Mouse (Mus musculus): Measurements from ENCODE around the gene Catsper4. TPM values are rescaled to one million over a fixed set of nuclear protein-coding genes. Genes with fewer than 3 reads are reported as not detected.
A peak's percentile ranks its signal among the peaks of the same experiment; 100 is the strongest.
"Not testable (repeated sequence)": the region's sequence is repeated elsewhere in the genome, so short reads cannot be mapped to it uniquely, and the experiment has no call there.

Catsper4 gene
- 0.09 TPM in 1 of 2 replicates, not detected in the other for polyA plus RNA-seq (2015; fragmentation: Nextera tagmentation; extraction: Ambion mirVana)

DNA sequence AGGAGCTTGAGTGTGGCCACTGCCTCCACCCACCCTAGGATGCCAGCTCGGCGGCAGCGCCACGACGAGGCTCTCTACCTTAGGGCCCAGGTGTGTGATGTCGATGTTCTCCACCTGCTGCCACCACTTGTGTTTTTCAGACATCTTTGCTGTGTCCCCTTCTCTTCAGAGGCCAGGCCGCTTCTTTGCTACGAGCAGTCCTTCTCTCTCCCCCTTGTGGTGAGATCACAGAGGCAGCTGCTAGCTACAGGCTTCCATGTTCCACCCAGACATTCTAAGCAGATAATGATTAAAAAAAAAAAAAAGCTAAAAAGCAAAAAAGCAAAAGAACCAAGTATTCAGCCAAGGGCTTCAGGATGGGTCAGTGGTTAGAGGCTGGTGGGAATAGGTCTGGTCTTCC lies at the start of gene Catsper4:
TSS of gene Catsper4 (minus strand) at position 190 of the 400 bp plus-strand sequence.
- no peak for ATAC-seq (replicated peaks; ENCODE audit: insufficient number of reproducible peaks, insufficient read depth, low FRiP score, low read depth)
- no peak within 1 kb of the TSS for H3K9ac ChIP-seq
- H3K9me3 ChIP-seq (replicated peaks) = no peaks in the 10 kb centered on the region
- no peak within 1 kb of the TSS for H3K4me2 ChIP-seq
- WGBS = 64% methylated on average over 8 of the region's 8 CpGs
- no peaks in the 10 kb centered on the region for H3K4me1 ChIP-seq (replicated peaks)
- no peaks in the 10 kb centered on the region for H3K36me3 ChIP-seq
- no peak within 1 kb of the TSS for H3K4me3 ChIP-seq
- H3K27me3 ChIP-seq = 0 out of 2 replicates have a peak, but pooled peaks cover 2% of the 10 kb centered on the region
- H3K27ac ChIP-seq = no peak within 1 kb of the TSS

DNA sequence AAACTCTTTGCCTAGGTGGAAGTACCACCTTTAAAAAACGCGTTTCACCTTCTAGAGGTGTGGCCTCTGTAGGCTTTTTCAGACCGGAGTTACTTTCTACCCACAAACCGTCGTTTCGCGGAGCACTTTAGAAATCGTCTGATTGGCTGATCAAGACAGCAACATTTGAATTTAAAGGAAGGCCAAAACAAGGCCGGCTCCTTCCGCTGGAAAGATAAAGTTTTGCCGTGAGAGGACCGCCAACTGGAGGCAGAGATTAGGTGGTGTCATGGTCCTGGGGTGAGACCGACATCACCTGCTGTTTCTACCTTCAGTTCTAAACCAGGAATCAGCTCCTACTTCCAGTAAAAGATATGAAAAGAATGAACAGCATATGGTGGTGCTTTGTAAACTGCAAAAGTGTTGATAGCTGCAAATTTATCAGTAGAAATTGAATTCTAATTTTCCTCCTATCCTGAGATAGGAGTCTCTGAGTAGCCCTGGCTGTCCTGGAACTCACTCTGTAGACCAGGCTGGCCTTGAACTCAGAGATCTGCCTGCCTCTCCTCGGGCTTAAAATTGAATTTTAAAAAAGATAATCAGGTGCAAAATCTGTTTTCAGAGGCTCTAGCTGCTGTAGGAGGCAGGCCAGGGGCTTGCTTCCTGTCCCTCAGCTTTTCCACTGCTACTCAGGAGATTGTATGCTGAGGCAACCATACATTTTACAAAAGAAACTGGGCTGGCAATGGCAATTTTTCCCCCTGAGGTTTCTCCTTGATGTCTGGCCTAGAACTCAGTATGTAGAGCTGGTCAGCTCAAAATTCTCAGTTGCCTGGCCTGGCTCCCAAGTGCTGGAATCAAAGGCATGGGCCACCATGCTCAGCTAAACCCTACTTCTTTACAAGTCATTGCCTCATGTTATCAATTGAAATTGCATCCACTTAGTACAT lies 46.5 kb upstream of the Catsper4 start:
- 2% methylated on average over 14 of the region's 14 CpGs for WGBS
- Histone ChIP-seq H3K4me2 (peak overlapping the region; percentile 53), H3K36me3 (peaks cover 18% of the 10 kb centered on the region; the same call in 1 of the 2 replicates), H3K4me3 (peak overlapping the region; percentile 32), H3K4me1 (replicated peaks) (peaks cover 10% of the 10 kb centered on the region; the same call in 1 of the 2 replicates), H3K27me3 (no peaks in the 10 kb centered on the region), H3K27ac (peak overlapping the region; percentile 15; the same call in 1 of the 2 replicates), H3K9ac (peak overlapping the region; percentile 29; the same call in 1 of the 2 replicates), H3K9me3 (replicated peaks) (no peaks in the 10 kb centered on the region)
- 0 out of 2 replicates have a peak, but pooled peaks have one; percentile 31 for ATAC-seq (replicated peaks; ENCODE audit: insufficient number of reproducible peaks, insufficient read depth, low FRiP score, low read depth)

DNA sequence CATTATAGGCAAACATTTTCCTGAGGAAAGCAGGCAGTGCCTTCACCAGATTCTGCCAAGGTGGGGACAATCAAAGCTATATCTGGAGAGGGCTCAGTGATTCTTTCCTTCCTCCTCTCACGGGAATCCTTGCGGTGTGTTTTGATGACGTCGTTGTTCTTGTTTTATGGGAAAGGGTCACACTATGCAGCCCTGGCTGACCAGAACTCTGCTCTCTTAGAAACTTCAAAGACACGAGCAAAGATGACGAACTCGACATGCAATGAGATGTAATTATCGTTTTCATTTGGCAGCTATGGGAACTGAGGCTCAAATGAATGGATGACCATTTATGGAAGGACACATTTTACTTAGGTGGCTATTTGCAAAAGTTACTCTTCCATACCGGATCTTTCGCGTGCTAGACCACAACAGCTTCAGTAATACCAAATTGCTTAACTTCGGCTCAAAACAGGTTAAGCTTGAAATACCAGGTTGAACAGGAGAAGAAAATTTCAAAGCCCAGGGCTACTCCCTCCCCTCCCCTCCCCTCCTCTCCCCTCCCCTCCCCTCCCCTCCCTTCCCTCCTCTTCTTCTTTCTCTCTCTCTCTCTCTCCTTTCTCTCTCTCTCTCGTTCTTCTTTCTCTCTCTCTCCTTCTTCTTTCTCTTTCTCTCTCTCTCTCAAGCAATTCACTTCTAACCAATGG lies 45.7 kb upstream of the Catsper4 start:
- peak overlapping the region; percentile 32 for H3K4me3 ChIP-seq
- H3K9me3 ChIP-seq (replicated peaks) = no peaks in the 10 kb centered on the region
- no peak overlapping the region for H3K27ac ChIP-seq
- WGBS = 18% methylated on average over 12 of the region's 13 CpGs
- H3K36me3 ChIP-seq = peaks cover 11% of the 10 kb centered on the region; the same call in 1 of the 2 replicates
- H3K27me3 ChIP-seq = no peaks in the 10 kb centered on the region
- peak overlapping the region; percentile 0; the same call in 1 of the 2 replicates for H3K9ac ChIP-seq
- peak overlapping the region; percentile 53 for H3K4me2 ChIP-seq
- peaks cover 10% of the 10 kb centered on the region; the same call in 1 of the 2 replicates for H3K4me1 ChIP-seq (replicated peaks)
- no peak for ATAC-seq (replicated peaks; ENCODE audit: insufficient number of reproducible peaks, insufficient read depth, low FRiP score, low read depth)

DNA sequence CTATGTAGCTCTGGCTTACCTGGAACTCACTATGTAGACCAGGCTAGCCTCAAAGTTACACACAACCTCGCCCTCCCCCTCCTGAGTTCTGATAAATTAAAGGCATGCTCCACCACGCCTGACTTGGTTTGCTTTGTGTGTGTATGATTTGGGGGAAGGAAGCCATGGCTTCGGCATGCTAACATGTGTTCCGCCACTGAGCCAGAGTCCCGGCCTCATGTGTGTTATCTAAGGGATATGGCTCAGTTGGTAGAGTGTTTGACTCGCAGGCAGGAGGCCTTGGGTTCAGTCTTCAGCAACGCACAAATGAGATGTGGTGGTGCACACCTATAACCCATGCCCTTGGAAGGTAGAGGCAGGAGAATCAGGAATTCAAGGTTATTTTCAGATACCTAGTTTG lies 44.8 kb upstream of the Catsper4 start:
- Histone ChIP-seq H3K9me3 (replicated peaks) (no peaks in the 10 kb centered on the region), H3K27me3 (no peaks in the 10 kb centered on the region), H3K4me1 (replicated peaks) (peaks cover 10% of the 10 kb centered on the region; the same call in 1 of the 2 replicates), H3K36me3 (peaks cover 5% of the 10 kb centered on the region; the same call in 1 of the 2 replicates), H3K4me3 (no peak overlapping the region), H3K27ac (no peak overlapping the region), H3K4me2 (no peak overlapping the region), H3K9ac (no peak overlapping the region)
- 84% methylated on average over 7 of the region's 7 CpGs for WGBS
- no peak for ATAC-seq (replicated peaks; ENCODE audit: insufficient number of reproducible peaks, insufficient read depth, low FRiP score, low read depth)

DNA sequence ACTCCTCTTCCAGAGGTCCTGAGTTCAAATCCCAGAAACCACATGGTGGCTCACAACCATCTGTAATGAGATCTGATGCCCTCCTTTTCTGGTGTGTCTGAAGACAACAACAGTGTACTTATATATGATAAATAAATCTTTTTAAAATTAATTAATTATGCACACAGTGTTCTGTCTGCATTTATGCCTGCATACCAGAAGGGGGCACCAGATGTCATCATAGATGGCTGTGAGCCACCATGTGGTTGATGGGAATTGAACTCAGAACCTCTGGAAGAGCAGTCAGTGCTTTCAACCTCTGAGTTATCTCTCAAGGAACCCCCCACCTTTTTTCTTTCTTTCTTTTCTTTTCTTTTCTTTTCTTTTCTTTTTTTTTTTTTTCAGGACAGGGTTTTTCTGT lies 42.4 kb upstream of the Catsper4 start:
- H3K9me3 ChIP-seq (replicated peaks); H3K27me3 ChIP-seq; H3K4me2 ChIP-seq; ATAC-seq (replicated peaks; ENCODE audit: insufficient number of reproducible peaks, insufficient read depth, low FRiP score, low read depth); H3K27ac ChIP-seq; H3K36me3 ChIP-seq; H3K4me3 ChIP-seq; H3K9ac ChIP-seq: not testable (repeated sequence)
- peaks cover 10% of the 10 kb centered on the region; the same call in 1 of the 2 replicates for H3K4me1 ChIP-seq (replicated peaks)

DNA sequence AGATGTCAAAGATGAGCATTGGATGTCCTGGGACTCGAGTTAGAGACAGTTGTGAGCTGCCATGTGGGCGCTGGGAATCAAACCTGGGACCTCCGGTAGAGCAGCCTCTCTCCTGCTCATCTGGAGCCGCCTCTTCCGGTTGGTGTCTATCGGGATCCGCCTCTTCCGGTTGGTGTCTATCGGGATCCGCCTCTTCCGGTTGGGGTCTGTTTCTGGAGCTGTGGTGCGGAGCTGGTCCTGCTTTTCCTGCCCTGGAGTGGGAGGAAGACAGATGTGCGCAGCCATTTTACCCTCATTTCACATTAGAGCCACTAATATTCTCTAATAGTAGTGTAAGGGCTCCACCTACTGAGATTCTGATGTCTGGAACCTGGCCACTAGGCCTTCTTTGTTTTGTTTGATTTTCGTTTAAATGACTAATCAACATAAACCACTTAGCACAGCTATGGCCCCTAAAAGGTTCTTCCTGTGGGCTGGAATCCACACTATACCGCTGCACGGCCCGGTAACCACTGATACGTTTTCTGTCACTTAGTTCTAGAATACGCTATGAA lies 41.0 kb upstream of the Catsper4 start:
- H3K27me3 ChIP-seq = no peaks in the 10 kb centered on the region
- no peak for ATAC-seq (replicated peaks; ENCODE audit: insufficient number of reproducible peaks, insufficient read depth, low FRiP score, low read depth)
- H3K4me2 ChIP-seq = no peak overlapping the region
- H3K9me3 ChIP-seq (replicated peaks) = no peaks in the 10 kb centered on the region
- H3K4me1 ChIP-seq (replicated peaks) = peaks cover 4% of the 10 kb centered on the region; the same call in 1 of the 2 replicates
- H3K36me3 ChIP-seq = no peaks in the 10 kb centered on the region
- no peak overlapping the region for H3K27ac ChIP-seq
- H3K4me3 ChIP-seq = no peak overlapping the region
- no peak overlapping the region for H3K9ac ChIP-seq
- WGBS = 83% methylated on average over 19 of the region's 19 CpGs

DNA sequence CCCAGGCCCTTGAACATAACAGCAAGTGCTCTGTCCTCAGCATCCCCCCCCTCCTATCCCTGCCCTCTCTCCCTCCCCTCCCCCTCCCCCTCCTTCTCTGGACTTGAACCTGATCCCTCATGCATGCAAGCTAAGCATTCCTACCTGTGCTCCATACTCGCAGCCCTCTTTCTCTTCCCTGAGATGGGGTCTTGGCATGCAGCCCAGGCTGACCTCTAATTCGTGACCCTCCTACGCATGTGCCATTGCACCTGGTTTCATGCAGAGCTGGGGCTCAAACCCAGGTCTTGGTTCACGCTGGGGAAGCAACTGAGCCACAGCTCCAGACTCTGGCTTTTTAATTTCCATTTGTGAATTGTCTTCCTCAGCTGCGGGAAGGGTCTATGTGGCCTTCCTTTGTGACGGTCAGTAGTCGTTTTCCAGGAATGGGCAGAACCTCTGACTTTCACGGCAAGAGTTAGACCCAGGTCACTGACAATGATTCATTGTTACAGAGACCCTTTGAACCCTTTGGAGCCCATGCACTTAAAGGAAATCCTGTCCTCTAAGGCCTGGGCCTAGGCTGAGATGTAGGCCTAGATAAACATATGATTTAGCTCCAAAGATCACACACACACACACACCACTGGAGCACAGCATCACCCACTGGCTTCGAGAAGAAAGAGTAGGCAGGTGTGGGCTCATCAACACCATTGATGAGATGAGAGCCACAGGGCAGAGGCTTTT lies 38.8 kb upstream of the Catsper4 start:
- Histone ChIP-seq H3K4me1 (replicated peaks) (no peaks in the 10 kb centered on the region), H3K9ac (no peak overlapping the region), H3K4me3 (no peak overlapping the region), H3K36me3 (no peaks in the 10 kb centered on the region), H3K4me2 (no peak overlapping the region), H3K27ac (no peak overlapping the region), H3K9me3 (replicated peaks) (no peaks in the 10 kb centered on the region), H3K27me3 (no peaks in the 10 kb centered on the region)
- WGBS = 58% methylated on average over 9 of the region's 9 CpGs
- ATAC-seq (replicated peaks; ENCODE audit: insufficient number of reproducible peaks, insufficient read depth, low FRiP score, low read depth) = no peak

DNA sequence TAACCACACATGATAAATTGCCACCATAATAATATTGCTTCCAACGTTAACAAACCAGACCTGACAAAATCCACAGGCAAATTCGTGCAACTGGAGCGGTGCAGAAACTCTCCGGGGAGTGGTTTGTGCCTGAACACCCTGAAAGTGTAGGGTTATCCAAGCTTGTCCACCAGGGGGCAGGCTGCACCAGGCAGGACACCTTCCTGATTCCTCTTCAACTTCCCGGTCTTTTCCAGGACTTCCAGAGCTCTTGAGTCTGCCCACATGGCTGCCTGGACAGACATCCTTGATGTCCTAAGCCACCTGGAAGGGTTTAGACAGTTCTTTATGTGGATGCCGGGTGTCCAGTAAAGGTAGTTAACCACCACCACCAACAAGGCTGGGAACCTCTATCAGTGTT lies 36.0 kb upstream of the Catsper4 start:
- H3K27ac ChIP-seq = no peak overlapping the region
- no peaks in the 10 kb centered on the region for H3K27me3 ChIP-seq
- no peak for ATAC-seq (replicated peaks; ENCODE audit: insufficient number of reproducible peaks, insufficient read depth, low FRiP score, low read depth)
- H3K9ac ChIP-seq = no peak overlapping the region
- no peaks in the 10 kb centered on the region for H3K36me3 ChIP-seq
- no peak overlapping the region for H3K4me2 ChIP-seq
- H3K9me3 ChIP-seq (replicated peaks) = no peaks in the 10 kb centered on the region
- no peaks in the 10 kb centered on the region; the same call in 1 of the 2 replicates for H3K4me1 ChIP-seq (replicated peaks)
- no peak overlapping the region for H3K4me3 ChIP-seq
- WGBS = 34% methylated on average over 6 of the region's 6 CpGs

DNA sequence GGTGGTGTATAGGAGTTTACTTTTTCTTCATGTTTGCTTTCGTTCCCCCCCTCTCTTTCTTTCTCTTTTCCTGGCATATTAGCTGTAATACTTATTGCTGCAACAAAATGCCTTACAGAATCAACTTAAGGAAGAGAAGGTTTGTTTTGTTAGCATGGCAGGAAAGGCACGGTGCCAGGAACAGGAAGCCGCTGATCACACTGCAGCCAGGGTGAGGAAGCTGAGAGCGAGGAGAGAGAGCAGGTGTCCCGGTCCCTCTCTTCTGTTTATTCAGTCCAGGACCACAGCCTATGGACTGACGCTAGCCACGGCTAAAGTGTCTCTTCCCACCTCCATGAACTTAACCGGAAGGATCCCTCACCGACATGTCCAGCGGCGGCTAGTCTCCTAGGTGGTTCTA lies 31.2 kb upstream of the Catsper4 start:
- Histone ChIP-seq H3K4me3 (no peak overlapping the region), H3K27me3 (0 out of 2 replicates have a peak, but pooled peaks cover 6% of the 10 kb centered on the region), H3K27ac (no peak overlapping the region), H3K4me2 (no peak overlapping the region), H3K4me1 (replicated peaks) (peaks cover 40% of the 10 kb centered on the region), H3K36me3 (no peaks in the 10 kb centered on the region), H3K9ac (no peak overlapping the region), H3K9me3 (replicated peaks) (no peaks in the 10 kb centered on the region)
- ATAC-seq (replicated peaks; ENCODE audit: insufficient number of reproducible peaks, insufficient read depth, low FRiP score, low read depth) = no peak
- WGBS = 59% methylated on average over 11 of the region's 11 CpGs

DNA sequence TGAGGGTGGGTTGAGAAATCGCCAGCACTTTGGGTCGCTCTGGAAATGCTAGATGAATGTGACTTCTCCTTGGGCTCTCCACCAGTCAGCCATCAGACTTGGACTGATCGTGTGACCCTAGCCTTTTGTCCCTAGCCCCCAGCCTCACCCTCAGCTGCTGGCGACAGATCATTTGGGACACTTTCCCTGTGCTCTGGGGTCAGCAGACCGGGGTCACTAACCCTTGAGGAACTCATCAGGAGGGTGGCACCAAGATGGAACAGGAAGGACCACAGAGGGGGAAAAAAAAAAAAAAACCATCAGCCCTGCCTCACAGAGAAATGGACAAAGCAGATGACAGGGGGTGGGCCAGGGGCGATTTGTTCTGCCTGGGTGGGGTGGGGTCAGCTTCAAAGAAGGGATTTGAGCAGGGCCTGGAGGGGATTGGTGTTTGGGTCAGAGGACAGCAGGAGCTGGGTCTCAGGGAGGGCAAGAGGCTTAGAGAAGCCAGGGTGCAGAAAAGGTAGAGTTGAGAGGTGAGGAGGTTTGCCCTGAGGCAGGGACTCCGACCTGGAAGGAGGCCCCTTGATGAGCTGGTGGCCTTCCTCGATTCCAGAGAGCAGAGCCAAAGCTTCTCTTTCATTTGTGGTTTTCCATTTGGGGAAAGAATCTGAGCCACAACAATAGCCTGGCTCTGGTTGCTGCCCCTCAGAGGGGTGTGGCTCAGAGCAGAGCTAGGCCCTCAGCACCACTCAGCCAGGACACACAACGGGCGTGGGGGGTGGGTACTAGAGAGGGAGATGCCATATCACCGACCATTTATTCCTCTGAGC lies 30.2 kb upstream of the Catsper4 start:
- Histone ChIP-seq H3K4me3 (no peak overlapping the region), H3K27me3 (peaks cover 15% of the 10 kb centered on the region), H3K4me1 (replicated peaks) (peaks cover 45% of the 10 kb centered on the region), H3K4me2 (no peak overlapping the region), H3K9ac (no peak overlapping the region), H3K9me3 (replicated peaks) (no peaks in the 10 kb centered on the region), H3K36me3 (no peaks in the 10 kb centered on the region), H3K27ac (peak overlapping the region; percentile 55)
- no peak for ATAC-seq (replicated peaks; ENCODE audit: insufficient number of reproducible peaks, insufficient read depth, low FRiP score, low read depth)
- WGBS = 26% methylated on average over 11 of the region's 11 CpGs
